Mouse (Mus musculus) heart, embryonic 11.5 days (tissue): ENCODE measurements around the gene Clstn2. TPM values are rescaled to one million over a fixed set of nuclear protein-coding genes. Genes with fewer than 3 reads are reported as not detected.

Experiments used
- ATAC-seq: fragments of 200-750 bp; cut with Nextera tagmentation; replicated peaks from 2 replicates; pipeline ENCODE4 v1.8.0; 2017; ENCODE audit warnings: moderate library complexity; ENCODE audit not compliant: insufficient number of reproducible peaks, low FRiP score, low TSS enrichment
- H3K27ac ChIP-seq: fragments of 300-500 bp; sonication (generic); 2 replicates; pipeline ENCODE4 v1.5.1; 2014; ENCODE audit warnings: mild to moderate bottlenecking, low read depth, low read length
- H3K27me3 ChIP-seq: fragments of 300-500 bp; sonication (generic); 2 replicates; pipeline ENCODE4 v1.6.1; 2014; ENCODE audit warnings: mild to moderate bottlenecking, low read length, mixed read lengths; ENCODE audit not compliant: control insufficient read depth, insufficient read depth
- H3K36me3 ChIP-seq: fragments of 300-500 bp; sonication (generic); 2 replicates; pipeline ENCODE4 v1.6.1; 2014; ENCODE audit warnings: mild to moderate bottlenecking, low read length, moderate library complexity, mixed read lengths; ENCODE audit not compliant: control insufficient read depth, insufficient read depth
- H3K4me1 ChIP-seq: fragments of 300-500 bp; sonication (generic); 2 replicates; pipeline ENCODE4 v1.6.1; 2014; ENCODE audit warnings: low read length; ENCODE audit not compliant: control insufficient read depth, insufficient read depth
- H3K4me2 ChIP-seq: fragments of 300-500 bp; sonication (generic); 2 replicates; pipeline ENCODE4 v1.6.1; 2014; ENCODE audit warnings: mild to moderate bottlenecking, moderate library complexity
- H3K4me3 ChIP-seq: fragments of 300-500 bp; sonication (generic); 2 replicates; pipeline ENCODE4 v1.5.1; 2014; ENCODE audit warnings: low read depth, low read length
- H3K9ac ChIP-seq: fragments of 300-500 bp; sonication (generic); 2 replicates; pipeline ENCODE4 v1.6.1; 2014; ENCODE audit warnings: mild to moderate bottlenecking, low read depth, low read length, moderate library complexity
- H3K9me3 ChIP-seq: fragments of 300-500 bp; sonication (generic); replicated peaks from 2 replicates; pipeline ENCODE4 v1.6.1; 2016; ENCODE audit warnings: low read length; ENCODE audit not compliant: control insufficient read depth
- WGBS: fragments of 180-500 bp; shearing (Covaris S2); extraction: QIAGEN DNeasy Blood & Tissue Kit; methylation state at CpG from one replicate; pipeline ENCODE4 v1.1.7; 2014; ENCODE audit not compliant: insufficient replicate concordance; 5-methylcytosine and 5-hydroxymethylcytosine counted together
- polyA plus RNA-seq: library from polyadenylated mRNA; unstranded; fragments of >200 nt; fragmentation: Nextera tagmentation; extraction: Ambion mirVana; gene quantifications from 2 replicates; pipeline ENCODE4 v1.2.1, GENCODE M21; 2014

Gene Clstn2
- polyA plus RNA-seq, 1 experiment from 2014 or later = 1.5 TPM

DNA sequence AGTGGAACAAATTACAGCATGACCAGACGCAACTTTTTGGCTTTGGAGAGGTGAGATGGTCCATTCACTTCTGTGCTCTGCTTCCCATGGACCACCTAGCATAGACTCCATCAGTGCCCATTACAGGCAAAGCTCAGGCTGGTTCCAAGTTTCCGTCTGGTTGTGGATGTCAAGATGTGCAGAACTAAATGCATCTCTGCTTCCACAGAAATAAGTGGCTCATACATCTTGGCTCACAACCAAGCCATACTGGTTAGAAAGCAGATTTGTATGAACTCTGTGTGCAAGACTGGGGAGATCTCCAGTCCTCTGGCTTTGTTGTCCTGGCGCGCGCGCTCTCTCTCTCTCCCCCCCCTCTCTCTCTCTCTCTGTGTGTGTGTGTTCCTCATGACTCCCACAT, 537.9 kb downstream of the Clstn2 start:
- no peaks in the 10 kb centered on the region for H3K4me1 ChIP-seq
- 88% methylated on average over 6 of the region's 6 CpGs for WGBS
- no peak for ATAC-seq
- H3K4me3 ChIP-seq = no peak overlapping the region
- no peak overlapping the region for H3K27ac ChIP-seq
- no peaks in the 10 kb centered on the region for H3K27me3 ChIP-seq
- H3K4me2 ChIP-seq = no peak overlapping the region
- H3K9me3 ChIP-seq = no peaks in the 10 kb centered on the region
- no peak overlapping the region for H3K9ac ChIP-seq
- no peaks in the 10 kb centered on the region for H3K36me3 ChIP-seq

DNA sequence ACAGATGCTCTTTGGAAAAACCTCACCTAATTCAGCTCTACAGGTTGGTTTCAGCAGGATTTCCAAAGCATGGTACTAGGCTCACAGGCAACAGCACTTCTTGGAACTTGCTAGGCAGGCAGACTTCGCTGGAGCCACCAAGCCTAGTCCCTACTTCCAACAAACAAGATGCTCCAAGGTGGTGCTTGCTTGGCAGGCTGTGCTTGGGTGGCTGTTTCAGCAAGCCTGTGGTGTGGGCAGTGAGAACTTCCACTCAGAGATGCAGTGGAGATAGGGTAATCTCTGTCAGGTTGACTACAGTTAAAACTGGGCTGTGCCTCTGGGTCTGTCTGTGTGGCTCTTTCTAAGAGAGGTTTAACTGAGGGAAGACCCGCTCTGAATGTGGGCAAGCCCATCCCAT, 541.4 kb downstream of the Clstn2 start:
- no peak overlapping the region for H3K27ac ChIP-seq
- no peak for ATAC-seq
- H3K4me2 ChIP-seq = no peak overlapping the region
- H3K9me3 ChIP-seq = no peaks in the 10 kb centered on the region
- WGBS = 67% methylated on average over 2 of the region's 2 CpGs
- no peaks in the 10 kb centered on the region for H3K4me1 ChIP-seq
- H3K27me3 ChIP-seq = no peaks in the 10 kb centered on the region
- no peak overlapping the region for H3K4me3 ChIP-seq
- H3K36me3 ChIP-seq = no peaks in the 10 kb centered on the region
- no peak overlapping the region for H3K9ac ChIP-seq

DNA sequence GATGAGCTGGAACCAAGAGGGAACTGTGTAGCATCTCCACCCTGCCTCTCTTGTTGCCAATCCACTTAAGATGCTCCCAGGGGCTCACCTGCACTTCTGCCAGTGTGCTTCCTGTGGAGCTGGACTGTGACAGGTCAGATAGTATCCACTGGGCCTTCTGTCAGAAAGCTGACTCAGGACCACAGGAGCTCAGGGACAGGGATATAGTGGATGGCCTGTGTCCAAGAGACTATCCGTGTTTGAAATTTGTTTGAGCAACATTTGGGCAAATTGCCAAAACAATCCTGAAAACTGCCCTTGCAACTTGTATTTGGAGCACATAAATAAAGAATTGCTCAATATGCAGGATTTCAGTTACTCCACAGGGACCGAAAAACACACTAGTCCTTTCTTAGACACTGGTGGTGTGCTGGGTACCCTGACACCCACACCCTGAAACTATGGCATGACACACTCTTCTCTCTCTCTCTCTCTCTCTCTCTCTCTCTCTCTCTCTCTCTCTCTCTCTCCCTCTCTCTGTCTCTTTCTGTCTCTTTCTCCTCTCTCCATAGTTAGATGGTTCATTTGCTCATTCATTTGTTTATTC, 542.3 kb downstream of the Clstn2 start:
- no peaks in the 10 kb centered on the region for H3K4me1 ChIP-seq
- H3K27ac ChIP-seq = no peak overlapping the region
- no peaks in the 10 kb centered on the region for H3K9me3 ChIP-seq
- no peak overlapping the region for H3K4me3 ChIP-seq
- 68% methylated on average over 2 of the region's 2 CpGs for WGBS
- no peaks in the 10 kb centered on the region for H3K36me3 ChIP-seq
- no peak overlapping the region for H3K9ac ChIP-seq
- H3K27me3 ChIP-seq = no peaks in the 10 kb centered on the region
- no peak for ATAC-seq
- no peak overlapping the region for H3K4me2 ChIP-seq

DNA sequence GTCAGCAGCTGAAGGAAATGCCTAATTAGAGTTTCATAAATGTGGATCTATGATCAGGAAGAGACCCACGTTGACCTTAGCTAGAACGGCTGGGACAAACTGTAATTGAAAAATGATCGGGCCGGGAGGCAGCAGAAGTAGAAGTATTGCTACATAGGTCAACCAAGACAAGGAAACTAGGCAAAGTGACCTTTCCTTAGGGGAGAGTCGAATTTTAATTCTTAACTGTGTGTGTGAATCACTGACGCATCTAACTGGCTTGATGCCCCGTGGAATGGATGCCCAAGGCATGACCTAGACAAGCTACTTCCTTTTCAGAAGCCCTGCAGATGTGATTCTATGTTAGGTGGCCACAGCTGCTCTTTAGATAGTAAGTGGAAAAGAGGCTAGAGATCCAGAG, 546.2 kb downstream of the Clstn2 start:
- Histone ChIP-seq H3K9ac (no peak overlapping the region), H3K9me3 (no peaks in the 10 kb centered on the region), H3K4me1 (no peaks in the 10 kb centered on the region), H3K36me3 (no peaks in the 10 kb centered on the region), H3K4me2 (no peak overlapping the region), H3K27ac (no peak overlapping the region), H3K4me3 (no peak overlapping the region), H3K27me3 (no peaks in the 10 kb centered on the region)
- WGBS = 81% methylated on average over 7 of the region's 7 CpGs
- ATAC-seq = no peak

DNA sequence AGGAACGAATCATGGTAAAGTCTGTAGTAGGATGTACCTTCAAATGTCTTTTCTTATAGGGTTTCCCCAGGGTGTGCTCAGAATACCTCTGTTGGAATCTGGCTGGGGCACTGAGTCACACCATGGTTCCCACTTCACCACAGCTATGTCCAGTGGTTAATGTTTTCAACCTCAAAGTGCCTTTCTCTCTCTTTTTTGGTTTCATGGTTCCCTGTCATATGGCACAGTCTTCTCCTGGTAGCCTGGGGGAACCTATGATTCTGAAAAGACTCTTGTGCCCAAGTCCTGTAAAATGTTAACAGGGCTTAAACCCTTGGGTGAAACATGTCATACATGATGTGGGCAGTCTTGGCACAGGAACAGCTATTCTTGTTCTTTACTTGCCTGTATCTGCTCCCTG, 551.8 kb downstream of the Clstn2 start:
- Histone ChIP-seq H3K9me3 (no peaks in the 10 kb centered on the region), H3K27ac (no peak overlapping the region), H3K4me1 (no peaks in the 10 kb centered on the region), H3K4me2 (no peak overlapping the region), H3K27me3 (no peaks in the 10 kb centered on the region), H3K9ac (no peak overlapping the region), H3K36me3 (no peaks in the 10 kb centered on the region), H3K4me3 (no peak overlapping the region)
- ATAC-seq = no peak
- 56% methylated on average over 1 of the region's 1 CpGs for WGBS

DNA sequence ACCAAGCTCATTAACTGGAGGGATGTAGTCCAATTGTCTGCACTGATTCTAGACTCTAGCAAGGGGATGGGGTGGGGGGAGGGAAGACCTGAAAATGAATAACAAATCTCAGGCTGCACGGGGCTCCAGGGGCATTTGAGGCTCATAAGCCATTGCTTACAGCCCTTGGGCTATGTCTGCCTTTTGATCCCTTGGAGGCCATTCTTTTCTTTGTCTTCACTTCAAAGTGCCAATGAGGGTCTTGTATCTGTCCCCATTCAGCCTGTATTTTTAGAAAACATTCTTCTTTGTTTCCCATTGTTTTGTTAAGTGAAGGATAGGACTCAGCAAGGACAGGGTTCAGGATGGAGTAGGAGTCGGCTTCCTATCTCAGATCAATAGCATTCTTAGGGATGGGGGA, 556.0 kb downstream of the Clstn2 start:
- 41% methylated on average over 2 of the region's 2 CpGs for WGBS
- H3K4me3 ChIP-seq = no peak overlapping the region
- no peaks in the 10 kb centered on the region for H3K9me3 ChIP-seq
- H3K36me3 ChIP-seq = no peaks in the 10 kb centered on the region
- no peak overlapping the region for H3K9ac ChIP-seq
- no peak for ATAC-seq
- no peak overlapping the region for H3K27ac ChIP-seq
- H3K27me3 ChIP-seq = no peaks in the 10 kb centered on the region
- H3K4me1 ChIP-seq = no peaks in the 10 kb centered on the region
- no peak overlapping the region for H3K4me2 ChIP-seq

DNA sequence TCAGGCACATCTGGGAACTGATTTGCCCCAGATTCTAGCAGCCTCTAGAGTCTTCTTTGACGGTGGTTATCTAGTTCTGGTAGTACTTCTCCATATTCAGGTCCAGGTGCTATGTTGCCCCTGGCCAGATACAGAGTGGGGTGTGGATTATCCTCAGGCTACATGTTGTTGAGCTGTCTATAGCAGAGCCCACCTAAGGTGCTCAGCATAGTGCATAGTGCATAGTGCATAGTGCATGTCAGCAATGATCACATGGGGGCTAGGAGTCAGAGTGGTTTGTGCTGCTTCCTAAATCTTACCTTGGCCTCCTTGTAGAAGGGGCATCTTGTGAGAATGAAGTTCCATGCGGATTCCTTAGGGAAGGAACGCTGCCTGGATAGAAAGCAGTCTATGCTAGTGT, 556.5 kb downstream of the Clstn2 start:
- H3K36me3 ChIP-seq = no peaks in the 10 kb centered on the region
- H3K9ac ChIP-seq = no peak overlapping the region
- no peak overlapping the region for H3K4me2 ChIP-seq

DNA sequence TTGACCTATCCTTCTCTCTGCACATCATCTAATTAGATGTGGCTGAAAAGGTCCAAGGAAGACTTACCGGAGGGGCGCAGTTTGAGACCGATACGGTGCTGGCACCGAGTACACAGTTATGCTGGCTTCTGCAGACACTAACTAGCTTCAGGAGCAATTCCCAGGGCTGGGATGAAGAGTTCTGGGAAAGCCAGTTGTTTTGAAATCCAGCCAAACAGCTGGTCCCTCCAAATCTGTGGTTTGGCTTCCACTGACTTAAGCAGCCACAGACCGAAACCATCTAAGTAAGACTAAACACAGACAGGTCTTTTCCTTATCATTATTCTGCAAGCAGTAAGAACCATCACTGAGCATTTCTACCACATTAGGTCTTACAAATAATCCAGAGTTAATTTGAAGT, 558.1 kb downstream of the Clstn2 start:
- H3K4me2 ChIP-seq = no peak overlapping the region
- H3K9me3 ChIP-seq = no peaks in the 10 kb centered on the region
- WGBS = 83% methylated on average over 6 of the region's 6 CpGs
- H3K27ac ChIP-seq = no peak overlapping the region
- H3K4me1 ChIP-seq = no peaks in the 10 kb centered on the region
- H3K4me3 ChIP-seq = no peak overlapping the region
- ATAC-seq = no peak
- H3K27me3 ChIP-seq = no peaks in the 10 kb centered on the region
- no peaks in the 10 kb centered on the region for H3K36me3 ChIP-seq
- H3K9ac ChIP-seq = no peak overlapping the region

More for the DNA sequence above, 556.5 kb downstream of the Clstn2 start:
- Histone ChIP-seq H3K4me3 (no peak overlapping the region), H3K4me1 (no peaks in the 10 kb centered on the region), H3K27me3 (no peaks in the 10 kb centered on the region), H3K27ac (no peak overlapping the region), H3K9me3 (no peaks in the 10 kb centered on the region)
- 66% methylated on average over 3 of the region's 3 CpGs for WGBS
- no peak for ATAC-seq

DNA sequence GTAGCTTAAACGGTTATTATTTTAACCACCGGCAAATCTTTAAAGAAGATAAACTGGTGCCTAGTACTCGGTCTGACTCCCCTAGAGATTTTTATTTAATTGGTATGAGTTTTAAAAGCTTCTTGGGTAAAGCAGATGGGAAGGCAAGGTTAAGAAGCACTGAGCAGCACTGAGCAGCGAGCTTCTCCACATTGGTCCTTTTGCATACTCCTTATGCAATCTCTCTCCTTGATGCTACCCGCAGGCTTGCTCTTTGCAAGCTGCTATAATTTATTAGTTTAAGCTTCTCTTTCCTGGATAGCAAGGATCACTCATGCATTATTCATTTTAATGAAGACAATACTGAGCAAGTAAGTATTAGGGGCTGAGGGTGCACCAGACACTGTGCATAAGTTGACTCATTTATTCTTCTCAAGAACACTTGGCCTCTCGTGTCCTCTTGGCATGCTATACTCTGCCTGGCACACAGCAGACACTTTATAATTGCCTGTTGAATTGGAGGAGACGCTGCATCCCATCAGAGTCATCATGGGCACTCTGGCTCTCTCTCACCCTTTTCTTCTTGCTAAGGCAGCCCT, 561.9 kb downstream of the Clstn2 start:
- Histone ChIP-seq H3K4me1 (no peaks in the 10 kb centered on the region), H3K4me2 (no peak overlapping the region), H3K36me3 (no peaks in the 10 kb centered on the region), H3K27ac (no peak overlapping the region), H3K4me3 (no peak overlapping the region), H3K9ac (no peak overlapping the region), H3K27me3 (no peaks in the 10 kb centered on the region), H3K9me3 (no peaks in the 10 kb centered on the region)
- WGBS = 81% methylated on average over 7 of the region's 7 CpGs
- ATAC-seq = no peak
